In the genomic region with DNA sequence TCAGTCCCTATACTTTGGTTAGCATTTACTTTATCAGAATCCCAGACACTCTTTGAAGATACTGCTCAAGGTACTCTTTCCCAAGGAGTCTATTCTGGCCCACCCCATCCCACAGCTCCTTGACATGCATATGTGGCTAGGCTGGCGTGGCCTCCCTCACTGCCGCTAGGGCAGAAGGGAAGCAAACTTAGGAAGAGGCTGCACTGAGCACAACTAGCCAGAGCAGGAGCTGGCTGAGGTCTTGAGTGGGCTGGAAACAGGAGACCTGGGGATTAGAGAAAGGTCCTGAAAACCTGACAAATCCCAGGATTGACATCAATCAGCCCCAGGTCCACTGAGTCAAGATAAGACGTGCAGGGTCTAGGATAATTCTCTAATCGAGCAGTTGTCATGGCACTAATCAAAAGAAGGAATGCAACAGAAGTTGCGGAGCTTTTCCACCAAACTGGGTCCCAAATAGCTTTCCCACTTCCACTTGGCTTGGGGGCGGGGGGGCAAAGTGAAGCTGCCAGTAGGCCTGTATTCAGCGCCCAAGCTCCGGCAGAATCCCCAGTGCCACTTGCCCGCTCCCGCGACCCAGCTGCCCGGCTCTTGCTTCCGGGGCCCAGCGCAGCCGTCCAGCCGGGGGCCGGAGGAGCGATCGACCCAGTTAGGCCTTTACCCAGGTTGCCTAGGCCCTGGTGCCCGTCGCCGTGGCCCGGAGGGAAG, we compare ENCODE assay signal across 8 mouse cellular contexts. TPM values are rescaled to one million over a fixed set of nuclear protein-coding genes. Genes with fewer than 3 reads are reported as not detected.
DNase-seq lines count a peak whose midpoint lies in the region; ATAC-seq and TF ChIP-seq lines count a peak whose summit lies in the region.

No protein-coding gene starts in this region.

- peak; percentile 39; the same call in 1 of the 2 replicates for ATAC-seq in kidney, embryonic 16.5 days (ENCODE audit: low FRiP score, low TSS enrichment)

- peak; percentile 60 for DNase-seq in gastrocnemius, adult 2 months
- no peak for DNase-seq in gastrocnemius, postnatal 36 days
- DNase-seq in adrenal gland, postnatal 25 days: peak; percentile 40
- peak; percentile 17 to 38 for DNase-seq in heart, adult 9 months (ENCODE audit: low spot score in 2 of 2)
- DNase-seq in Muller cell, postnatal 12 days (ENCODE audit: inconsistent ontology term): no peak
- no peak for DNase-seq in cerebellum, adult 8-10 months

- 8% methylated on average over 23 of the region's 23 CpGs for WGBS in kidney, embryonic 16.5 days
- 14% methylated on average over 22 of the region's 23 CpGs for WGBS in macrophage (ENCODE audit: missing documents)

- peak; percentile 30 for TF ChIP-seq CTCF in gastrocnemius, adult 2 months (IDR thresholded peaks at IDR 0.05)

- H3K4me1 ChIP-seq in kidney, embryonic 16.5 days (ENCODE audit: insufficient read depth, low read length): peaks cover 8% of the 10 kb centered on the region; the same call in 1 of the 2 replicates

- H3K4me2 ChIP-seq in kidney, embryonic 16.5 days (replicated peaks; ENCODE audit: low read depth, low read length): peak overlapping the region; percentile 89

- no peaks in the 10 kb centered on the region for H3K27me3 ChIP-seq in kidney, embryonic 16.5 days (ENCODE audit: insufficient read depth, low read length)

- H3K9me3 ChIP-seq in kidney, embryonic 16.5 days (ENCODE audit: low read length): peaks cover 5% of the 10 kb centered on the region; the same call in 1 of the 2 replicates

- H3K27ac ChIP-seq in gastrocnemius, adult 2 months: peak overlapping the region; percentile 97
- H3K27ac ChIP-seq in kidney, embryonic 16.5 days (ENCODE audit: low read length): peak overlapping the region; percentile 75
- peak overlapping the region; percentile 40 for H3K27ac ChIP-seq in macrophage

- peak overlapping the region; percentile 95 for H3K9ac ChIP-seq in kidney, embryonic 16.5 days (replicated peaks; ENCODE audit: low read length)

- H3K36me3 ChIP-seq in kidney, embryonic 16.5 days (ENCODE audit: insufficient read depth, low read length): no peaks in the 10 kb centered on the region
- peaks cover 21% of the 10 kb centered on the region for H3K36me3 ChIP-seq in macrophage (ENCODE audit: inconsistent target)

- peak overlapping the region; percentile 86 for H3K4me3 ChIP-seq in gastrocnemius, adult 2 months
- peak overlapping the region; percentile 61 for H3K4me3 ChIP-seq in kidney, embryonic 16.5 days (ENCODE audit: low read length)
- peak overlapping the region; percentile 44 for H3K4me3 ChIP-seq in macrophage (ENCODE audit: inconsistent target)

- intact Hi-C loops in gastrocnemius, adult 2 months (cut with DNase I): no loop called here
- intact Hi-C loops in gastrocnemius, postnatal 36 days (cut with DNase I): no loop called here

- no peaks in the 10 kb centered on the region for H3K79me2 ChIP-seq in macrophage (ENCODE audit: inconsistent target)

RNA-seq across cellular contexts. Expression of a gene that starts 0.9 kb away (rescaled TPM):
- total RNA-seq in gastrocnemius, adult 2 months (2021): 10 to 100 TPM; 19.2 to 20.8 TPM
- total RNA-seq in gastrocnemius, postnatal 36 days (2021): 10 to 100 TPM; 22.4 to 22.6 TPM
- 18.5 and 34.8 TPM in 2 replicates for total RNA-seq in adrenal gland, postnatal 25 days (2021)
- 6.6 and 7.9 TPM in 2 replicates for polyA plus RNA-seq in kidney, embryonic 16.5 days (2015; fragmentation: Nextera tagmentation; extraction: Ambion mirVana)
- total RNA-seq in macrophage (2018; cell fraction: chromatin; rRNA removed): 10 to 100 TPM in 11 of 26 experiments, 1 to 10 TPM in 15; 1.5 to 18.3 (median 9.0) TPM
- total RNA-seq in macrophage (2018; cell fraction: cytosol; rRNA removed): 10 to 100 TPM in 15 of 26 experiments, 1 to 10 TPM in 11; 3.6 to 17.9 (median 11.1) TPM
- 10 to 100 TPM in 13 of 26 experiments, 1 to 10 TPM in 13; 2.4 to 20.7 (median 10.1) TPM for total RNA-seq in macrophage (2018; cell fraction: nucleus; rRNA removed)
- 3.3 to 8.7 TPM (median 6.8 TPM) in 3 replicates for polyA plus RNA-seq in macrophage (2018)

RNA-seq across cellular contexts. Expression of a gene that starts 16.2 kb away (rescaled TPM):
- 1 to 10 TPM in 1 of 2 experiments, under 1 TPM in 1; 0.97 to 1.6 TPM for total RNA-seq in gastrocnemius, adult 2 months (2021)
- 1 to 10 TPM in 1 of 2 experiments, under 1 TPM in 1; 0.44 to 1.4 TPM for total RNA-seq in gastrocnemius, postnatal 36 days (2021)
- 0.27 TPM in 1 of 2 replicates, not detected in the other for total RNA-seq in adrenal gland, postnatal 25 days (2021)
- 13.3 and 14.1 TPM in 2 replicates for polyA plus RNA-seq in kidney, embryonic 16.5 days (2015; fragmentation: Nextera tagmentation; extraction: Ambion mirVana)
- 1 to 10 TPM in 1 of 26 experiments, under 1 TPM in 3, not detected in 22; 0.30 to 1.3 (median 0.36) TPM for total RNA-seq in macrophage (2018; cell fraction: chromatin; rRNA removed)
- total RNA-seq in macrophage (2018; cell fraction: cytosol; rRNA removed): under 1 TPM in 2 of 26 experiments, not detected in 24; 0.09 to 0.19 TPM
- under 1 TPM in 4 of 26 experiments, not detected in 22; 0.22 to 0.30 (median 0.27) TPM for total RNA-seq in macrophage (2018; cell fraction: nucleus; rRNA removed)
- not detected in 3 replicates for polyA plus RNA-seq in macrophage (2018)

RNA-seq across cellular contexts. Expression of a gene that starts 20.9 kb away (rescaled TPM):
- under 1 TPM; 0.28 to 0.97 TPM for total RNA-seq in gastrocnemius, adult 2 months (2021)
- total RNA-seq in gastrocnemius, postnatal 36 days (2021): under 1 TPM; 0.48 to 0.74 TPM
- 39.1 and 43.4 TPM in 2 replicates for total RNA-seq in adrenal gland, postnatal 25 days (2021)
- polyA plus RNA-seq in kidney, embryonic 16.5 days (2015; fragmentation: Nextera tagmentation; extraction: Ambion mirVana): 2.8 TPM in 2 replicates
- 1 to 10 TPM in 5 of 26 experiments, under 1 TPM in 11, not detected in 10; 0.22 to 2.5 (median 0.71) TPM for total RNA-seq in macrophage (2018; cell fraction: chromatin; rRNA removed)
- under 1 TPM in 4 of 26 experiments, not detected in 22; 0.05 to 0.19 (median 0.08) TPM for total RNA-seq in macrophage (2018; cell fraction: cytosol; rRNA removed)
- total RNA-seq in macrophage (2018; cell fraction: nucleus; rRNA removed): 1 to 10 TPM in 3 of 26 experiments, under 1 TPM in 12, not detected in 11; 0.24 to 1.6 (median 0.67) TPM
- not detected in 3 replicates for polyA plus RNA-seq in macrophage (2018)

RNA-seq across cellular contexts. Expression of a gene that starts 27.0 kb away (rescaled TPM):
- total RNA-seq in gastrocnemius, adult 2 months (2021): not detected
- not detected for total RNA-seq in gastrocnemius, postnatal 36 days (2021)
- total RNA-seq in adrenal gland, postnatal 25 days (2021): 2.0 and 3.7 TPM in 2 replicates
- polyA plus RNA-seq in kidney, embryonic 16.5 days (2015; fragmentation: Nextera tagmentation; extraction: Ambion mirVana): not detected in 2 replicates
- not detected for total RNA-seq in macrophage (2018; cell fraction: chromatin; rRNA removed)
- total RNA-seq in macrophage (2018; cell fraction: cytosol; rRNA removed): not detected
- not detected for total RNA-seq in macrophage (2018; cell fraction: nucleus; rRNA removed)
- polyA plus RNA-seq in macrophage (2018): not detected in 3 replicates

RNA-seq across cellular contexts. Expression of a gene that starts 33.6 kb away (rescaled TPM):
- total RNA-seq in gastrocnemius, adult 2 months (2021): 10 to 100 TPM in 1 of 2 experiments, 1 to 10 TPM in 1; 7.5 to 13.4 TPM
- 10 to 100 TPM in 1 of 2 experiments, 1 to 10 TPM in 1; 7.8 to 10.4 TPM for total RNA-seq in gastrocnemius, postnatal 36 days (2021)
- total RNA-seq in adrenal gland, postnatal 25 days (2021): 32.7 and 36.2 TPM in 2 replicates
- 17.6 and 24.0 TPM in 2 replicates for polyA plus RNA-seq in kidney, embryonic 16.5 days (2015; fragmentation: Nextera tagmentation; extraction: Ambion mirVana)
- 100 to 1,000 TPM in 25 of 26 experiments, 10 to 100 TPM in 1; 75.2 to 374 (median 276) TPM for total RNA-seq in macrophage (2018; cell fraction: chromatin; rRNA removed)
- 100 to 1,000 TPM in 11 of 26 experiments, 10 to 100 TPM in 15; 77.0 to 120 (median 98.9) TPM for total RNA-seq in macrophage (2018; cell fraction: cytosol; rRNA removed)
- 100 to 1,000 TPM; 148 to 240 (median 196) TPM for total RNA-seq in macrophage (2018; cell fraction: nucleus; rRNA removed)
- polyA plus RNA-seq in macrophage (2018): 37.9 to 51.2 TPM (median 42.7 TPM) in 3 replicates

Comparison
In these comparisons a context has a peak if more than half of its experiments do, and no peak if none do; other contexts are left out.
1. DNase-seq: peak in gastrocnemius, adult 2 months (single experiment), adrenal gland, postnatal 25 days (single experiment) and heart, adult 9 months (2 of 2); none in gastrocnemius, postnatal 36 days (0 of 2), Muller cell, postnatal 12 days (single experiment) and cerebellum, adult 8-10 months (single experiment).
2. H3K27ac ChIP-seq: peak in every context shown above with its lines; median percentile 97 in gastrocnemius, adult 2 months; 75 in kidney, embryonic 16.5 days; 40 in macrophage.
3. RNA of a gene that starts 20.9 kb away (total RNA-seq): 39.1 to 43.4 TPM in adrenal gland, postnatal 25 days; 0.28 to 0.97 TPM in gastrocnemius, adult 2 months and 0.48 to 0.74 TPM in gastrocnemius, postnatal 36 days; every median in the first group is over 10 times any median in the second.
4. Peak in every context shown above with its lines, with median percentiles within 50 percentile points of each other: H3K4me3 ChIP-seq.